Mouse (Mus musculus) 3T3-L1 (cell line): ENCODE measurements at regions not wholly inside any gene's neighbourhood (a gene's known extent, or its start where the extent isn't known, plus 50 kb on each side); places are given as distances from the start of the nearest gene placed in this dataset.
"Not testable (repeated sequence)": the region's sequence is repeated elsewhere in the genome, so short reads cannot be mapped to it uniquely, and the experiment has no call there.

ENCODE experiments used
- DNase-seq: peaks from one replicate; pipeline ENCODE4 v3.0.0-alpha.2; 2015; ENCODE audit warnings: low read depth, low spot score

- not testable (repeated sequence) for DNase-seq
These were observed 308.2 kb upstream of the Gm21863 start for GRCm38 (mm10) chr12:19646071-19646470.

- DNase-seq: not testable (repeated sequence)
These were observed 285.8 kb upstream of the Gm21863 start for GRCm38 (mm10) chr12:19668541-19668940.

GRCm38 (mm10) chr12:19670636-19671035 lies 283.7 kb upstream of the Gm21863 start:
- DNase-seq: peak; percentile 22
